Mouse (Mus musculus) lung, postnatal 0 days (tissue): ENCODE measurements around the gene Ibsp.

Source experiments
- CTCF ChIP-seq: IDR thresholded peaks from 2 replicates; pipeline ENCODE4 v1.5.1; 2016; ENCODE audit warnings: antibody characterized with exemption, mild to moderate bottlenecking
- EP300 ChIP-seq: IDR thresholded peaks from 2 replicates; pipeline ENCODE4 v1.6.1; 2016; ENCODE audit warnings: antibody characterized with exemption, mild to moderate bottlenecking, control low read depth

DNA sequence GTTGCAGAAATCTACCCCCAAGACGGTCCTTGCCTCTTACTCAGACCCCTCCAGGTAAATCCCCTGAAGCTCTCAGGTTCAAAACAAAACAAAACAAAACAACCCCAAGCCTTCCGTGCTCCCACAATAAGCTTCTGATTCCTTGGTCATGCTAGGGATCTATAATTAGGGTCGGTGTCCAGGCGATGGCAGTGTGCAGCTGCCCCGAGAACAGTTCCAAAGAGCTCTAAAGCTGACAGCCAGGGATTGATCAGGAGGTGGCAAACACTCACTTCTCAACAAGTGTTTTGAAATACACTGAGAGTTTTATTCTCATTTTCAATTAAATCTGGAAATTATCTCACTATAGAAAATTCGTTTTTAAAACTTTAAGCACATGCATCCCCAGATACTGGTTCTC, 43.9 kb downstream of the Ibsp start:
- TF ChIP-seq CTCF (peak; percentile 49), EP300 (no peak)
